Mouse (Mus musculus) left cerebral cortex, postnatal 4 days (tissue): Measurements from ENCODE around the gene Bcor. TPM values are rescaled to one million over a fixed set of nuclear protein-coding genes. Genes with fewer than 3 reads are reported as not detected.

Source experiments
- DNase-seq: peaks from one replicate; pipeline ENCODE4 v3.0.0-alpha.2; 2022
- intact Hi-C: fragments of 180-260 bp; cut with DNase I; formaldehyde crosslinking; loops from one replicate; pipeline ENCODE4 v1.15.1; 2025
- total RNA-seq, 2 experiments: library from RNA; stranded (reverse); gene quantifications; 2 replicates each; pipeline ENCODE4 v1.2.3; 2021

Bcor gene
- total RNA-seq, 2 experiments from 2014 or later: 30.6 to 31.6 TPM

DNA sequence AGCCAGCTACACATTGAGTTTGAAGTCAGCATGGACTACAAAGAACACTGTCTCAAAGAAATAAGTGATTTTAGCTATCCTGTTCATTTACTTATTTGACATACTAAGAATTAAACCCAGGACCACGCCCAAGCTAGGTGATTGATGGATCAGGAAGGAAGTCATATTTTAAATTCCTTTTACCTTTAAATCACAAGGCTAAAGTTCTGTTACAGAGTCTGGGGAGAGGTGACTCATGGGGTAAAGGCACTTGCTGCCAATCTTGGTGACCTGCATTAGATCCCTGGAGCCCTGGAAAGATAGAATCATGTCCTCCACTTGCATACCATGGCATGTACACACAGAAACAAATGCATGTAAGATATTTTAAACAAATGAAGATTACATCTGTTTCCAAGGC lies 149.5 kb downstream of the Bcor start:
- intact Hi-C loops: no loop called here

DNA sequence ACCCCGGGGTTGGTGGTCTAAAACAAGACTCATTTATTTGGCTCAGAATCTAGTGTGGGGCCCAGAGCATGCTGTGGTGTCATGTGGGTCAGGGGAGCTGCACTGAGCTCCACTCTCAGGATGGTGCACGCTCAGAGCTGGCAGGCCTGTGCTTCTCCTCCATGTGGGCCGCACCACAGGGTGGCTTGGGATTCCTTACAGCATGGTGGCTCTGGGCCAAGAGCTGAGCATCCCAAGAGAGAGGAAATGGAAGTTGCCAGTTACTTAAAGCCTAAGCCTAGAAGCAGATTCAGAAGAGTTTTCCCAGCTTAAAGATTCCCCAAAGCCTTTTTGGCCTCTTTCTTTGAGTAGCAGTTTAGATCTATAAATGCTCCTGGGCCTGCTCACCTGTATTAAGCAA lies 151.1 kb downstream of the Bcor start:
- intact Hi-C loops: loop anchor here (5.0 kb wide), 1 partner anchor 73 kb away; no protein-coding TSS in a partner anchor
- DNase-seq: no peak

More for the DNA sequence above, 149.5 kb downstream of the Bcor start:
- no peak for DNase-seq

DNA sequence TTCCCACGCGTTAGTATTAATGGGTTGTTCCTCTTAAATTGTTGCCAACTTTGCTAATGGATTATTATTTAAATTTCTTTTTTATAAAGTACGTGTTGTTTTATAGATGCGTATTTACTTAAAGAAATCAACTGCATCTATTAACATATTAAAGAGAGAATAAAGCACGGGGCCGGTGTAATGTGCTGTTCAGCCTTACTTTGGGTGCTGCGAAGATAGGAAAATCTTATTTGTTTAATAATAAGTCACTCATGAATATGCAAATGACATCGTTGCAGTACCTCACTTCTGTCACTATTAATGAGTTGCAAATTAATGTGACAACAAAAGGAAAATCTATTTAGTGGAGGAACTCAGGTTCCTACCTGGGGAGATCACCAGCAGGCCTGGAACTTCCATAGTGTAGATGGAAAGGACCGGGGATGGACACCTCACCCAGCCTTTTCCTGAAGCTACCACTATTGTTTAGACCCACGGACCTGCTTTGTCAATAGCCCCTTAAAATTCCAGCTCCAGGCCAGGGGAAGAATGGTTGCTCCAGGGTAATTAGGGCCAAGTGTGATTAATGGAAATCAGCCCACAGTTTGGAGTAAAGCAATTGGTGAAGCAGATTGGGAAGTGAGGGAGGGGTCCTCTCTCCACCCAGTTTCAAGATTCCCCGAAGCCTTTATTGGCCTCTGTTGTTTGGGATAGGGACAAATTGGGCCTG lies 152.2 kb downstream of the Bcor start:
- no peak for DNase-seq
- intact Hi-C loops: loop anchor here (5.0 kb wide), 1 partner anchor 74 kb away; no protein-coding TSS in a partner anchor

DNA sequence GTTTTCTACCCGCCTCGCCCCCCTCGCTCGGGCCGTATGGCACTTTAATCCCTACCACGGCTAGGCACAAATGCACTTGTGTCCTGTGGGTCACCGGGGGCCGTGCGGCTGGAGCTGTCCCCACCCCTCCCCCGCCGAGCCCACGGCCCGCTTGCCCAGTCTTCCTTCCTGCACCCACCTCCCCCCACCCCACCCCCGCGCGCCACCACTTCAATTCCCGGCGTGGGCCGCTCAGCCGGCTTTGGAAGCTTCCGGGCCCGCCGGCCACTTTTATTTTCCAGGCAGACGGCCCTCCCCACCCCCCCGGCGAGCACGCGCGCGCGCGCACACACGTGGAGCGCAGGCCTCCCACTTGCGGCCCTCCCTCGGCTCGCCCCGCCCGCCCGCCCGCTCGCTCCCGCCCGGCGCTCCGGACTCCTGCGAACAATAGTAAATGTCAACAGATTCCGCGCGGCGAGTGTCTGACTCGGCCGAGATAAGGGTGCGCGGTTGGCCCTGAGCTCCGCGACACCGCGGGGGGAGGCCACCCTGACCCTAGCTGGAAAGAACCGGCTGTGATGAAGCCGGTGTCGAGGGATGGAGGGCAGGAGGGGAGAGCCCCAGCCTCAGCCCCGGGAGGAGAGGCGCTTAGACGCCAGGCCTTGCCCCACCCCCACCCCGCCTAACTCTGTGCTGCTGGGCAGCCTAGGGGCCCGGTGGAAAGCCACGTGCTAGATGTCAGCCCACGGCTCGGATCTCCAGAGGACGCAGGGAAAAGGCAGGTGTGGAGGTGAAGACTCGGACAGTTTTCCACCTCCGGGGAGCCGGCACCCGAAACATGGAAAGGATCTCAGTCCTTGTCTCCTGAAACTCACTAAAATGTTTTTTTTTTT lies 153.0 kb downstream of the Bcor start:
- intact Hi-C loops: loop anchor here (5.0 kb wide), 1 partner anchor 75 kb away; no protein-coding TSS in a partner anchor
- DNase-seq: peak; percentile 53

- intact Hi-C loops: loop anchor here (5.0 kb wide), 1 partner anchor 76 kb away; no protein-coding TSS in a partner anchor
- DNase-seq: peak; percentile 70
Observed at GRCm38 (mm10) chrX:12006031-12006881, 153.9 kb downstream of the Bcor start.

GRCm38 (mm10) chrX:12005181-12006030 lies 154.7 kb downstream of the Bcor start:
- no peak for DNase-seq
- intact Hi-C loops: loop anchor here (5.0 kb wide), 1 partner anchor 77 kb away; no protein-coding TSS in a partner anchor

DNA sequence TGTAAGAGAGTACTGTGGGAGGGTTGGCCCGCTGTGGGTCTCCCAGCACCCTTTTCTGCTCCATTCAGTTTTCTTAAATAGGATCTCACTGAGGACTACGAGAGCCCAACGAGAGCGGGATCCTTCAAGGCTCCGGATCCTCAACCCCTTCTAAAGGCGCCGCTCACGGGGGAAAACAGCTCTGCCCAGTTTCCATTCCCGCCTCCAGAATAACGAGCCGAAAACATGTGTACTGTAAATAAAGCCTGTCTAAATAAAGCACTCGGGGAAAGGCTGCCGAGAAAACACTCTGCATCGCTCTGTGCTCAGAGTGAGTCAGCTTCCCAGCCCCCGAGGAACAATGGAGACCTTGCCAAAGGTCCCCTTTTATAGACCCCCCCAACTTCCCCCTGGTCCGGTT lies 155.7 kb downstream of the Bcor start:
- DNase-seq: no peak
- intact Hi-C loops: no loop called here

GRCm38 (mm10) chrX:12003947-12004346 lies 156.2 kb downstream of the Bcor start:
- intact Hi-C loops: no loop called here
- no peak for DNase-seq

DNA sequence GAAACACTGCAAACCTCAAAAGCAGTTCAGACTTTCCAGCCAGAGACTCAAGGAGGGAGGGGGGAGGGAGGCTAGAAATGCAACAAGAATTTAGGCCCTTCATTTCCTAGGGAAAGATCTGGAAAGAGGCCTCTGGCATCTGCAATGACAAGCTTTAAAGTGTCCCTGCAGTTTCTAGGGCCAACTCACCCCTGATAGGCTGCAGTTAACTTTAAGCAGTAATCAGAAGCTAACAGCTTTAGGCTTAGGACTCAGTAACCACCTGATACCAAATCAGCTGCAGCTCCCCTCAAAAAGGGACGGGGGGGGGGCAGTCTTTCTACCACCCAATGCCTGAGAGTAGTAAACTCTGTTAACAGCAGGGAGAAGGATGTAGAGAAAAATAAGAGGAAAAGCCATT lies 156.6 kb downstream of the Bcor start:
- intact Hi-C loops: no loop called here

DNA sequence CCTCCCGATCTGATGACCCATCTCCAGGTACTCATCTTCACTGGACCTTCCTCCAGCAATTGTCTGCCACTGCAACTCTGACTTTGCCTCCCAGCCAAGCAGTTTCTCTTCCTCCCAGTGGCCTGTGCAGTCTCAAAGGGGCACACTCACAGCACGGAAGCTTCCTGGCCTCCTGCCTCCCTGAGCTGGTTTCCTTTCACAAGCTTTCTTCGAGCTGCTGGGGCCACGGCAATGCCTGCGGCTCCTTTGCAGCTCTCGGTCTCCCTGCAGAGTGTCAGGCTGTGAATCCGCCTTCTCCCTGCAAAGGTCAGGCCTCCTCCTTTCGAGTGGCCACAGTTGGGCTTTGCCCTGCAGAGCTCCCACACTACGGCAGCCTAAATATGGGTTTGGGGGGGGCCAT lies 157.0 kb downstream of the Bcor start:
- no peak for DNase-seq
- intact Hi-C loops: no loop called here

More for the DNA sequence above, 156.6 kb downstream of the Bcor start:
- no peak for DNase-seq

DNA sequence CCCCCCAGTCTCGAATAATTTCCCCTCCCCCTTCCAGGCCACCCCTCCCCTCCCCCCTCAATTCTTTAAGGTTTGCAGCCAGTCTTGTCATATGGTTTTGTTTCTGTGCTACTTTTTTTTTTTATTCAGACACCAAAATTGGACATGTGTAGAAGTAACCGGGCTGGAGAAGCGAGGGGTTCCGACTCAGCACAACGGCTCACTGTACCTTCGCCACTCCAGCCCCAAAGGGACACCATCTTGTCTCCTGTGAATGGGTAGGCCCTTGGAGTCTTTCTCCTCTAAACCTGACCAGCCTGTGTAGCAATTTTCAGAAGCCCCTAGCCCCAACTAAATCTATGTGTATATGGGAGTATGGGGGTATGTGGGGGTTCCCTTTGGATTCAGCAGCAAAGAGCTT lies 157.6 kb downstream of the Bcor start:
- no peak for DNase-seq
- intact Hi-C loops: no loop called here

- DNase-seq: no peak
- intact Hi-C loops: no loop called here
Observed at GRCm38 (mm10) chrX:12001969-12002368, 158.2 kb downstream of the Bcor start.

GRCm38 (mm10) chrX:12001336-12001735 lies 158.8 kb downstream of the Bcor start:
- peak; percentile 47 for DNase-seq
- intact Hi-C loops: no loop called here

- intact Hi-C loops: no loop called here
Observed at GRCm38 (mm10) chrX:12000620-12001019, 159.5 kb downstream of the Bcor start.

DNA sequence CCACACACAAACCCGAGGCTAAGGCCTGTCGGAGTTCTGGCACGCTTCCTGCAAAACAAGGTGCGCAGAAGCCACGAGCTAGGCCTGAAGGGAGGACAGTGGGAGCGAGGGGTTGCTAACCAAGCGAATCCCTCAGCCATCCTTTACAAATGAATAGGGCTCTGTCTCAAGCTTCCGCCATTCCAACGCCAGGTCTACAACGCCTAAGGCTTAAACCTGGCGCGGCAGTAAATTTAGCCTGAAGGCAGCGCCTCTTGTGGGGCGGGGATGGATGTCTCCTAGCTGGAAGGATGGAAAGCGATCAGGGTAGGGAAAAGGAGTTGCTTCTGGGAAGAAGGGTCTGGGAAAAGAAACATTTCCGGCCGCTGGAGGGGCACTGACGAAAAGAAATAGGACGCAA lies 160.2 kb downstream of the Bcor start:
- no peak for DNase-seq

More at GRCm38 (mm10) chrX:12000620-12001019, 159.5 kb downstream of the Bcor start:
- DNase-seq: no peak

DNA sequence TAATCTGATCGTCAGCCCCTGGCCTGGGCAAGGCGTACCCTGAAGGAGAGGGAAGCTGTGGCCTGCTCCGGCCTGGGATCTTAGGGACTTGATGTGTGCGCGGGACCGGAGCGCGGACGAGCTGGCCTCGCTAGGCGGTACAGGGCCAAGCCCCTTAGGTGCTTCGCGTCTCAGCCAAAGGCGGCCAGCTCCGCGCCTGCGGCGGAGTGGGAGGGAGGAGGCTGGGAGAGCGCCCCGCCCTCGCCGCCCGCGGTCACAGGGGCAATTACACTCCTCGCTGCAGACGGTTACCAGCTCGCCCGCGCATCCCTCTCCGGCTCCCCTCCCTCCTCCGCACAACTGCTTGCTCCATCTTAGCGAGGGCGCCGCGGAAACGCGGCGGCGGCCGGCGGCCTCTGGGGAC lies 161.2 kb downstream of the Bcor start:
- DNase-seq: peak; percentile 57
- intact Hi-C loops: no loop called here

More for the DNA sequence above, 160.2 kb downstream of the Bcor start:
- intact Hi-C loops: no loop called here

DNA sequence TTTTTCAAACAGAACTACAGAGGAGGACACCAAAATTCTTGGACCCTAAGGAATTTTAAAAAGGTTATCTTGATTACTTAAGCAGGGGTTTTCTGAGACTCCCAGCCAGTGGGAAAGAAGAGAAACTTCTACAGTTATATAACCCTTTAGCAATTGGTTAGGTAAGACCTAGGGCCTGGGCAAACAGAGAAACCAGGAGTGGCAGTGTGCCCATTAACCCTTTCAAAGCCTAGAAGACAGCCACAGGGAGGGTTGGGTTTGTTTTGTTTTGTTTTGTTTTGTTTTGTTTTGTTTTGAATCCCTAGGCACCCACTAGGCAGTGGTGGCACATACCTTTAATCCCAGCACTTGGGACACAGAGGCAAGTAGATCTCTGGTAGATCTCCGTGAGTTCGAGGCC lies 163.3 kb downstream of the Bcor start:
- intact Hi-C loops: no loop called here
- no peak for DNase-seq

DNA sequence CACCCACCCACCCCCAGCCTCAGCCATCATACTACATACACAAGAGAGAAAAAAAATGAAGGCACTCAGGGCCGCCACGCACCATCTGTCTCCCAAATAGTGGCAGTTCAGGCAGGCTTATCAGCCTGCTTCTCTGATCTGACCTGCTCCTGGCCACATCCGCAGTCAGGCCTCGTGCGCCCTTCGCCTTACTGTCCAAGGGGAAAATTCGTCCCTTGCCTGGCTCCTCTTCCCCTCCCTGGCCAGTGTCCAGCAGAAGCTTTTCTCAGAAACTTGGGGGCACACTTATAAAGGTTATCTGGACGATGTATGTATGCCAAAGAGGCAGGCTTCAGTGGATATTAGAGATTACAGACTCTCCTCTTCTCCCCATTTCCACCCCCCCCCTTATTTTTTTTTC lies 163.7 kb downstream of the Bcor start:
- intact Hi-C loops: no loop called here
- DNase-seq: no peak

DNA sequence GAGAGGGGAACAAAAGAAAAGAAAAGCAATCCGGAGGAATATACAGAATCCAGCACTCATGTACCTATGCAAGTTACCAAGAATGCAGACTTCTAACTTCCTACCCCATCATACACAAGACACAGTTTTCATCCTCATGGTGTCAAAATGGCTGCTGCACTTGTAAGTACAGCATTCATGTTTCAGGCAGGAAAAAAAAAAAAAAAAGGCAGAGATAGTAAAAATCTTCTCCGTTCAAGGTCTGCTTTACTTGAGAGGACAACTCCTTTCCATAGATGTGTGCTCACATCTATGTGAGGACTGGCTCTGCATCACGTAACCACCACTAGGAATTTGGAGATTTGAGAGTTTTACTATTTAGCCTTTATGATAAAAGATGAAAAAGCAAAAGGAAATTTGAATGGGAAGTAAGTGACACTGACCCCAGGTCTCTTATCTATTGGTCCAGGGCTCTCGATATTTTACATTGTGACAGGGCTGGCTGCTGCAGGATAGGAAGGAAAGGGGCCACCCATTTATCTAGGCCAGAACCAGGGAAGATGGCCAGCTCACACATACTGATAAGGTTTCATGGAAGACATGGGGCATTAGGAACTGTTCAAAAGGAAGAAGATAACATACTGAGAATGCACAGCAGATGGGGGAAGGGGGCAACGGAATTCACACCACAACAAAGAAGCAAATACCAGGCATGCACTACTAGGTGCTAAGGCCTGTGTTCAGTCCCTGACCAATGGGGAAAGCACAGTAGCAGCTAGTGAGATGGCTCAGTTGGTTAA lies 166.3 kb downstream of the Bcor start:
- intact Hi-C loops: no loop called here
- DNase-seq: no peak
